Mouse (Mus musculus) limb, embryonic 11.5 days (tissue): ENCODE results near the gene Slc39a11. TPM values are rescaled to one million over a fixed set of nuclear protein-coding genes. Genes with fewer than 3 reads are reported as not detected.

ENCODE experiments used
- ATAC-seq: fragments of 200-750 bp; cut with Nextera tagmentation; 2 replicates; pipeline ENCODE4 v1.8.0; 2017; ENCODE audit warnings: low read depth; ENCODE audit not compliant: insufficient number of reproducible peaks, low FRiP score, low TSS enrichment
- DNase-seq: peaks from one replicate; pipeline ENCODE4 v3.0.0-alpha.2; 2015; ENCODE audit warnings: low spot score
- H3K27ac ChIP-seq: fragments of 300-500 bp; sonication (generic); replicated peaks from 2 replicates; pipeline ENCODE4 v1.5.1; 2014; ENCODE audit warnings: low read depth, mild to moderate bottlenecking, low read length
- H3K27me3 ChIP-seq: fragments of 300-500 bp; sonication (generic); 2 replicates; pipeline ENCODE4 v1.6.1; 2014; ENCODE audit warnings: mild to moderate bottlenecking, low read length, mixed read lengths; ENCODE audit not compliant: control insufficient read depth, insufficient read depth
- H3K36me3 ChIP-seq: fragments of 300-500 bp; sonication (generic); 2 replicates; pipeline ENCODE4 v1.6.1; 2014; ENCODE audit warnings: mild to moderate bottlenecking, low read length, moderate library complexity, mixed read lengths; ENCODE audit not compliant: control insufficient read depth, insufficient read depth
- H3K4me1 ChIP-seq: fragments of 300-500 bp; sonication (generic); 2 replicates; pipeline ENCODE4 v1.6.1; 2014; ENCODE audit warnings: low read length, mixed read lengths; ENCODE audit not compliant: control insufficient read depth, insufficient read depth
- H3K4me2 ChIP-seq: fragments of 300-500 bp; sonication (generic); 2 replicates; pipeline ENCODE4 v1.6.1; 2014; ENCODE audit warnings: low read depth, mild to moderate bottlenecking, moderate library complexity; ENCODE audit not compliant: severe bottlenecking
- H3K4me3 ChIP-seq: fragments of 300-500 bp; sonication (generic); 2 replicates; pipeline ENCODE4 v1.5.1; 2014; ENCODE audit warnings: low read depth, low read length
- H3K9ac ChIP-seq: fragments of 300-500 bp; sonication (generic); 2 replicates; pipeline ENCODE4 v1.6.1; 2014; ENCODE audit warnings: mild to moderate bottlenecking, low read length
- H3K9me3 ChIP-seq: fragments of 300-500 bp; sonication (generic); 2 replicates; pipeline ENCODE4 v1.6.1; 2016; ENCODE audit warnings: low read length; ENCODE audit not compliant: control insufficient read depth
- WGBS: fragments of 180-500 bp; shearing (Covaris S2); extraction: QIAGEN DNeasy Blood & Tissue Kit; methylation state at CpG from one replicate; pipeline ENCODE4 v1.1.7; 2014; 5-methylcytosine and 5-hydroxymethylcytosine counted together
- polyA plus RNA-seq: library from polyadenylated mRNA; unstranded; fragments of >200 nt; fragmentation: Nextera tagmentation; extraction: Ambion mirVana; gene quantifications from 2 replicates; pipeline ENCODE4 v1.2.1, GENCODE M21; 2014

Gene Slc39a11
- polyA plus RNA-seq, 1 experiment from 2014 or later = 14.9 TPM

DNA sequence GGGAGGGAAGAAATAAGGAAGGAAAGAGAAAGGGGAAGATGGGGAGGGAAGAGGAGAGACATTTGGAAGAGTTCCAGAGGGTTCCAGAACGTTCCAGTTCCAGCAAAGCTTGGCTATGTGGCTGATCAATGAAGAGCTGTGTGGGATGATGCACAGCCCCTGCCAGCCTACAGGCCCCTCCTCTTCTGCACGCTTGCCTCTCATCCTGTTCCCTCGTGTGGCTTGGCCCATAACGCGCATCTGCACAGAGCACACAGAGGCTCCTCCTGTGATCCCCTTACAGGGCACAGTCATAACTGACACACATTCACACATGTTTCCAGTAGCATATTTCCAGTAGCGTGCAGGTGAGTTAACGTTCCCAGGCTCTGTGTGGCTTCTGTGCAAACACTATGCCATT is 139.6 kb downstream of the Slc39a11 start:
- no peak overlapping the region for H3K27ac ChIP-seq
- H3K9ac ChIP-seq = no peak overlapping the region
- 73% methylated on average over 7 of the region's 7 CpGs for WGBS
- H3K4me3 ChIP-seq = no peak overlapping the region
- H3K36me3 ChIP-seq = no peaks in the 10 kb centered on the region
- DNase-seq (no peak), ATAC-seq (no peak)
- H3K4me2 ChIP-seq = no peak overlapping the region
- H3K9me3 ChIP-seq = no peaks in the 10 kb centered on the region
- no peaks in the 10 kb centered on the region for H3K27me3 ChIP-seq
- no peaks in the 10 kb centered on the region for H3K4me1 ChIP-seq

DNA sequence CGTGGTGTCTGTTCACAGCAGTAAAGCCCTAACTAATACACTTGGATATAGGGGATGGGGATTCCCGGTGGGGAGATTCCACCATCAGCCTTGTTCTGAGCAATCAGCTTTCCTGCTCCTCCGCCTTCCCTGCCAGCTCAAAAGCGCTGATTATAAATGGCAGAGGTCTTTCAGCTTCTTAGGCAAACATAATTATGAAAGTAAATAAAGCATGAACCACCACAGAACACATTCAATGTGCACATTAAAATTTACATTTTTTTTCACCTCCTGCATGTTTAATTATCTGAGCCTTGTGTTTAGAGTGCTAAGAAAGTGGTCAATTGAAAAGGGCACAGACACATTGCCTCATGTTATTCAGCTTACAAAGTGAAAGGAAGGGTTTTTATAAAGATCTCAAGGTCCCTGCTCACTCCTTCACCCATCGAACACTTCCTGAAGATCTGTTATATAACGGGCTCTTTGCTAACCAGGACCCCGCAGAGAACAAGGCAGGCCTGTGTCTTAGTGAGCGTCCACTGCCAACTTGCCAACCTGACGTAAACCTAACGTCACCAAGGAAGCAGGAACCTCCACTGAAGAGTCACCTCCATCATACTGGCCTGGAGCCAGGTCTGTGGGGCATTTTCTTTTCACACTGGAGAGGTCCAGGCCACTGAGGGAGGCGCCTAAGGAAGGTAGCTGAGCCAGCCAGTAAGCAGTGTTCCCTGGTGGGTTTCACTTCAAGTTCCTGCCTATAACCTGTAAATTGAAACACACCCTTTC is 142.0 kb downstream of the Slc39a11 start:
- no peaks in the 10 kb centered on the region for H3K36me3 ChIP-seq
- WGBS = 79% methylated on average over 11 of the region's 11 CpGs
- H3K27me3 ChIP-seq = no peaks in the 10 kb centered on the region
- no peak overlapping the region for H3K27ac ChIP-seq
- H3K4me1 ChIP-seq = no peaks in the 10 kb centered on the region
- H3K9me3 ChIP-seq = no peaks in the 10 kb centered on the region
- no peak overlapping the region for H3K9ac ChIP-seq
- no peak overlapping the region for H3K4me3 ChIP-seq
- no peak for DNase-seq
- no peak for ATAC-seq
- H3K4me2 ChIP-seq = no peak overlapping the region

DNA sequence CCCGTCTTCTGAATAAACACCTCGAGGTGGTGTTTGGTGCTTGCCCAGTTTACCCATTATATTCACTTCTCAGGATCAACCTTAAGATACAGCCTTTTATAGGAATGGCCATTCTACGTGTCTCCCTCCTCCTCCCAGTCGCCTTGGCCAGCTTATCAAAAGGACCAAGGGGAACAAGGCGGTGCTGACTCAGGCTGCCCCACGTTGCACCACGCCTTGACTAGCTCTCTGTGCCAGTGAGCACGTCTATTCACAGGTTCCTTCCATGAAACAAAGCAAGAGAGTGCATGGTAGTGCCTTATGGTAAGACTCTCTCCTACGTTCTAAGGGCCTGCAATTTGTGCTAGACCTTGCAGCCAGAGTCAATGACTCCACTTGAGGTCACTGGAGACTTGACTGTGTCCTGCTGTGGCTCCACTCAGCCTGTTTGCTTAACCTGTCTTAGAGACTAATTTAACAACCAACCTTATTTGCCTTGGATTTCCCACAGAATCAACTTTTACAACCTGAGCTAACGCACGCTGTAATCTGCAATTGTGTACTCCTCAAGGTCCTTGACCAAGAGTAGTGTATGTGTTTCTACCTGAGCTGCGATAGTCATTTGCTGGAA is 144.2 kb downstream of the Slc39a11 start:
- WGBS = 89% methylated on average over 12 of the region's 12 CpGs
- Histone ChIP-seq H3K4me1 (peaks cover 5% of the 10 kb centered on the region), H3K36me3 (no peaks in the 10 kb centered on the region), H3K9ac (no peak overlapping the region), H3K9me3 (no peaks in the 10 kb centered on the region), H3K27me3 (no peaks in the 10 kb centered on the region), H3K4me2 (no peak overlapping the region), H3K4me3 (no peak overlapping the region), H3K27ac (no peak overlapping the region)
- ATAC-seq (no peak), DNase-seq (no peak)

DNA sequence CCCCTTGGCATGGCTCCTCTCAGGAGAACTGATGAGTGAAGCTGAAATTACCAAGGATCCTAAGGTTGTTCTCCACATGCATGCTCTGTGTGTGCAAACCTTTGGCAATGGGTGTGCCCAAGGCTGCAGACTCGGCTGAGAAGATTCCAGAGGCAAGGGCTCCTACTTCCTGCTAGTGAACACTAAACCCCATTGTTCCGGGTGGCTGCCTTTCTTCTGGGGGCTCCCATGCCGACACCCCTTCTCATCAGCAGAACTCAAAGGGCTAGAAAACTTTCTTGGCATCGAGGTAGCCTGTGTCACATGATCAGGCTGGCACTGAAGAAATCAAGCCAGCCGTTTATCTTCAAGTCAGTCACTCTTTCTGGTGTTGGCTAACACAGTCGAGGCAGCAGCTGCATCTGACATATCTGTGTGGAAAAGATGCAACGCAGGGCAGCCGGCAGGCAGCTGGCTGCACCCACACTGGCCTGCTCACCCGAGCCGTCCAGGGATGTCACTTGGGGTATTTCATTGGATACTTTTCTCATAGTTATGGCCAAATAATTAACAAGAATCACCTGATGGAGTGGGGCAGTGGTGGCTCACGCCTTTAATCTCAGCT is 145.3 kb downstream of the Slc39a11 start:
- H3K9ac ChIP-seq = no peak overlapping the region
- no peaks in the 10 kb centered on the region for H3K36me3 ChIP-seq
- no peak overlapping the region for H3K4me3 ChIP-seq
- H3K27me3 ChIP-seq = no peaks in the 10 kb centered on the region
- no peaks in the 10 kb centered on the region for H3K9me3 ChIP-seq
- 82% methylated on average over 11 of the region's 11 CpGs for WGBS
- DNase-seq (no peak), ATAC-seq (no peak)
- no peak overlapping the region for H3K27ac ChIP-seq
- H3K4me1 ChIP-seq = peaks cover 5% of the 10 kb centered on the region
- H3K4me2 ChIP-seq = no peak overlapping the region

DNA sequence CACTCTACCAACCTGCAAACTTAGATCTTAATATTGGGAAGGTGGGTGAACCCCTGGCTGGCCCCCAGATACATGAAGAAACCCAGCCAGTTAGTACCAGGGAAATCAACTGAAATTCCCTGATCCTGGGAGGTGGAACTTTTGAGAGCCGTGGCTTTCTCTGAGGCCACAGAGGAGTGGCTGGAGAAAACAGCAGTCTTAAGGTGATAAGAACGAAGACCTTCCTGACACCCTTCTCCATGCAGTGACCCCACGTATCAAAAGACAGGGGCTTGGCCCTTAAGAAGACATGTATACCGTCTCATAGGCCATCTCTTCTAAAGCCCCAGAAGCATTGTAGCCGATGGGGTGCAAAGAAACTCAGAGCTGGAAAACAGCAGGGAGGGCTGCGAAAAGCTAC is 146.9 kb downstream of the Slc39a11 start:
- H3K9me3 ChIP-seq = no peaks in the 10 kb centered on the region
- 80% methylated on average over 6 of the region's 6 CpGs for WGBS

DNA sequence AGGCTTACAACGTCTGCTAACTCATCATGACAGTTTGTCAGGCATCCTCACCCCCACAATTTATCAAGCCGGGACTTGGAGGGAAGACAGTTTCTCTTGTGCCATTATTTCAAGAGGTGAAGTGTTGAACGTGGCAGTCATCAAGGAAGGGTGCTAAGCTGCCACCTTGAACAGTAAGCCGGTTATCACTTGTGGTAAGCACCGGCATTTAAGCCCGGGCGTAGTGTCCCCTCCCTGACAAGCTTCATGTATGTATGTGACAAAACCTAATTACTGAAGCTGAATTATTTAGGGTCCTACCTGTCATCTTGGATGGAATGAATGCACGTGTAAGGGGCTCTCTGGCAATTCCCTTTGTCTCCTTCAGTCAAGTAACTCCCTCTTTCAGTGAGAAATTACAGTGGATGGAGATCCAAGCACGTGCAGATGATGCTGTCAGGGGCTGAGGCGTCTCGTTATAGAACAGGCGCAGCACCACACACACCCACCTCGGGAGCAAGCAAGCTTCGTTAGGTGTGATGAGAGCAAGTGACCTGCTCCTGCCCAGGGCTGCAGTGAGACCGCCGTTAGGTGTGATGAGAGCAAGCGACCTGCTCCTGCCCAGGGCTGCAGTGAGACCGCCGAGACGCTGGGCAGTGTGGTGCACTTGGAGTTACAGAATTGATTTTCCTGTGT is 149.1 kb downstream of the Slc39a11 start:
- H3K4me1 ChIP-seq = peaks cover 5% of the 10 kb centered on the region
- no peak for ATAC-seq
- no peaks in the 10 kb centered on the region for H3K9me3 ChIP-seq
- no peaks in the 10 kb centered on the region for H3K27me3 ChIP-seq
- H3K4me3 ChIP-seq = no peak overlapping the region
- H3K4me2 ChIP-seq = no peak overlapping the region
- no peak overlapping the region for H3K27ac ChIP-seq
- WGBS = 70% methylated on average over 20 of the region's 20 CpGs
- H3K9ac ChIP-seq = no peak overlapping the region
- H3K36me3 ChIP-seq = no peaks in the 10 kb centered on the region
- no peak for DNase-seq

More for the DNA sequence above, 146.9 kb downstream of the Slc39a11 start:
- H3K27me3 ChIP-seq = no peaks in the 10 kb centered on the region
- no peak overlapping the region for H3K9ac ChIP-seq
- DNase-seq = no peak
- no peak overlapping the region for H3K4me2 ChIP-seq
- peaks cover 5% of the 10 kb centered on the region for H3K4me1 ChIP-seq
- H3K27ac ChIP-seq = no peak overlapping the region
- no peaks in the 10 kb centered on the region for H3K36me3 ChIP-seq
- H3K4me3 ChIP-seq = no peak overlapping the region
- no peak for ATAC-seq

DNA sequence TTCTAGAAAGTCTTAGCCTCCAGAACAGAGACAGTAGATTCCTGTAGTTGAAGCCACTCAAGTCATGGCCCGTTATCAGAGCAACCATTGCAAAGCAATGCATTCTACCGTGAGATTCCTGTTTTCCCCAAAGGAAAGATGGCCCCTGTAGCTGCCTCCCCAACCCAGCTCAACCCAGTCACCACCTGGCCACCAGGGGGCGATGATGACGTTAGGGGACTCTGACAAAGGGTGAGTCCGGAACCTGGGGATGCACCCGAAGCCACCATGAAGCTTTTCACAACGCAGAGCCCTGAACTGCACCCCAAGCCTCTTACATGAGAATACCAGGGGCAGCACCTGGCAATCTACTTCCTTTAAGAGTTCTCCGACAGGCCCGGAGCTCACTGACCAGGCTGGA is 151.0 kb downstream of the Slc39a11 start:
- DNase-seq = peak; percentile 45

DNA sequence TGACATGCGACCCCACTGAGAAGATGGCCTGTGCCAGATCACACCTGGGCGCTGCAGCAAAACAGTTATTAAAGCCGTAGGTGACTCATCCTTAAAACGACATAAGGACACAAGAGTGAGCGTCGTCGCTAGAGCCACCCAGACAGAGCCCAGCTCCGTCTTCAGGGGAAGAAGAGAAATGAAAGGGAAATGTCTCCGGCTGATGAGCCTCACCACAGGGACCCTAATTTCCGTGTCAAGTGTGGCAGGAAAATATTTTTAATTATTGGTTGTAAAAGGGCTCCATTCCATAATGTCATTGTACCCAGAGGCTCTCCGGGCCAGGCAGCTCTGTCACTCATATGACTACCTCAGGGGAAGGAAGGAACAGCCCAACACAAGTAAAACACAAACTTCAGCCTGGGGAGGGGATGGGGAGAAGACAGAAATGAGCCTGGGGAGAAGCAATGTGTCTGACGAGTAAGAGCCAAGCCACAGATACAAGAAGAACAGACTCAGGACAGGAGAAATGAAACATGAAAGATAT is 155.8 kb downstream of the Slc39a11 start:
- H3K9me3 ChIP-seq = no peaks in the 10 kb centered on the region
- no peak overlapping the region for H3K4me2 ChIP-seq
- no peak overlapping the region for H3K27ac ChIP-seq
- H3K4me1 ChIP-seq = no peaks in the 10 kb centered on the region
- 78% methylated on average over 12 of the region's 12 CpGs for WGBS
- H3K36me3 ChIP-seq = no peaks in the 10 kb centered on the region
- H3K4me3 ChIP-seq = no peak overlapping the region
- DNase-seq (no peak), ATAC-seq (no peak)
- H3K27me3 ChIP-seq = no peaks in the 10 kb centered on the region
- no peak overlapping the region for H3K9ac ChIP-seq

More for the DNA sequence above, 151.0 kb downstream of the Slc39a11 start:
- H3K27ac ChIP-seq = no peak overlapping the region
- peaks cover 5% of the 10 kb centered on the region for H3K4me1 ChIP-seq
- H3K27me3 ChIP-seq = no peaks in the 10 kb centered on the region
- no peak overlapping the region for H3K4me2 ChIP-seq
- H3K9me3 ChIP-seq = no peaks in the 10 kb centered on the region
- H3K36me3 ChIP-seq = no peaks in the 10 kb centered on the region
- H3K9ac ChIP-seq = no peak overlapping the region
- no peak overlapping the region for H3K4me3 ChIP-seq
- no peak for ATAC-seq
- 63% methylated on average over 9 of the region's 9 CpGs for WGBS
